12 mouse cellular contexts compared by ENCODE assay signal in genomic region chr8:108712607-108713006, GRCm38 (mm10).
DNase-seq lines count a peak whose midpoint lies in the region; ATAC-seq lines count a peak whose summit lies in the region.
"Had no signal": no experiment of that assay in that cellular context is flagged by ENCODE, and none has a peak within 500 bp of the region (broad histone marks: within the 10 kb centered on the region; RNA-seq: fewer than 3 reads in every experiment).

No protein-coding gene starts in this region.

- peak overlapping the region; percentile 96 for H3K9ac ChIP-seq in heart, embryonic 13.5 days
- peak overlapping the region; percentile 92 for H3K9ac ChIP-seq in embryonic facial prominence, embryonic 11.5 days (replicated peaks; ENCODE audit: low read length)
- peak overlapping the region; percentile 99 for H3K9ac ChIP-seq in hindbrain, embryonic 13.5 days
- H3K9ac ChIP-seq in midbrain, embryonic 13.5 days (replicated peaks) = peak overlapping the region; percentile 100

- H3K4me3 ChIP-seq in heart, embryonic 13.5 days = peak overlapping the region; percentile 33; the same call in 1 of the 2 replicates
- peak overlapping the region; percentile 3; the same call in 1 of the 2 replicates for H3K4me3 ChIP-seq in embryonic facial prominence, embryonic 11.5 days (ENCODE audit: low read depth, low read length)
- peak overlapping the region; percentile 20 for H3K4me3 ChIP-seq in hindbrain, embryonic 13.5 days
- peak overlapping the region; percentile 83 for H3K4me3 ChIP-seq in midbrain, embryonic 13.5 days (replicated peaks)

- peak overlapping the region; percentile 96 for H3K4me2 ChIP-seq in heart, embryonic 13.5 days
- H3K4me2 ChIP-seq in embryonic facial prominence, embryonic 11.5 days (ENCODE audit: low read depth, low read length) = peak overlapping the region; percentile 26; the same call in 1 of the 2 replicates
- peak overlapping the region; percentile 93 for H3K4me2 ChIP-seq in hindbrain, embryonic 13.5 days
- peak overlapping the region; percentile 85 for H3K4me2 ChIP-seq in midbrain, embryonic 13.5 days (replicated peaks)

- ATAC-seq in heart, embryonic 13.5 days (ENCODE audit: extremely low read depth, insufficient number of reproducible peaks, low FRiP score, low TSS enrichment) = no peak
- ATAC-seq in embryonic facial prominence, embryonic 11.5 days (replicated peaks; ENCODE audit: insufficient number of reproducible peaks, low FRiP score, low TSS enrichment, low read depth) = no peak
- no peak for ATAC-seq in hindbrain, embryonic 13.5 days (ENCODE audit: low FRiP score)
- ATAC-seq in midbrain, embryonic 13.5 days = no peak
- no peak for ATAC-seq in cerebellum, adult (ENCODE audit: insufficient number of reproducible peaks, low FRiP score, low TSS enrichment)

- no peaks in the 10 kb centered on the region for H3K9me3 ChIP-seq in heart, embryonic 13.5 days
- no peaks in the 10 kb centered on the region for H3K9me3 ChIP-seq in embryonic facial prominence, embryonic 11.5 days (replicated peaks; ENCODE audit: control insufficient read depth, low read length)
- H3K9me3 ChIP-seq in hindbrain, embryonic 13.5 days = no peaks in the 10 kb centered on the region
- H3K9me3 ChIP-seq in midbrain, embryonic 13.5 days = no peaks in the 10 kb centered on the region

- H3K36me3 ChIP-seq in heart, embryonic 13.5 days = no peaks in the 10 kb centered on the region
- H3K36me3 ChIP-seq in embryonic facial prominence, embryonic 11.5 days (replicated peaks; ENCODE audit: control insufficient read depth, insufficient read depth, low read depth, low read length) = no peaks in the 10 kb centered on the region
- H3K36me3 ChIP-seq in hindbrain, embryonic 13.5 days = no peaks in the 10 kb centered on the region
- no peaks in the 10 kb centered on the region for H3K36me3 ChIP-seq in midbrain, embryonic 13.5 days

- WGBS in heart, embryonic 13.5 days = 34% methylated on average over 4 of the region's 4 CpGs
- 22% methylated on average over 4 of the region's 4 CpGs for WGBS in embryonic facial prominence, embryonic 11.5 days
- 28% methylated on average over 4 of the region's 4 CpGs for WGBS in hindbrain, embryonic 13.5 days
- WGBS in midbrain, embryonic 13.5 days = 9% methylated on average over 4 of the region's 4 CpGs

- DNase-seq in heart, adult 9 months (ENCODE audit: low spot score in 2 of 2) = no peak
- no peak for DNase-seq in embryonic facial prominence, embryonic 11.5 days (ENCODE audit: low spot score)
- DNase-seq in gastrocnemius, postnatal 10 days = no peak
- no peak for DNase-seq in testis, postnatal 10 days (ENCODE audit: low spot score)
- DNase-seq: kidney, adult 18-20 months; lung, postnatal 14 days; retina, postnatal 1 day; thymus, postnatal 25 days had no signal

- H3K4me1 ChIP-seq in heart, embryonic 13.5 days = peaks cover 93% of the 10 kb centered on the region
- peaks cover 25% of the 10 kb centered on the region for H3K4me1 ChIP-seq in embryonic facial prominence, embryonic 11.5 days (ENCODE audit: control insufficient read depth, insufficient read depth, low read length)
- H3K4me1 ChIP-seq in hindbrain, embryonic 13.5 days (replicated peaks) = peaks cover 88% of the 10 kb centered on the region
- H3K4me1 ChIP-seq in midbrain, embryonic 13.5 days (replicated peaks) = peaks cover 97% of the 10 kb centered on the region

- no peaks in the 10 kb centered on the region for H3K27me3 ChIP-seq in heart, embryonic 13.5 days (replicated peaks)
- H3K27me3 ChIP-seq in embryonic facial prominence, embryonic 11.5 days (ENCODE audit: control insufficient read depth, insufficient read depth, low read length) = no peaks in the 10 kb centered on the region
- peaks cover 39% of the 10 kb centered on the region for H3K27me3 ChIP-seq in hindbrain, embryonic 13.5 days
- no peaks in the 10 kb centered on the region for H3K27me3 ChIP-seq in midbrain, embryonic 13.5 days

- peak overlapping the region; percentile 91 for H3K27ac ChIP-seq in heart, embryonic 13.5 days (replicated peaks)
- H3K27ac ChIP-seq in embryonic facial prominence, embryonic 11.5 days (replicated peaks; ENCODE audit: low read depth, low read length) = peak overlapping the region; percentile 29; the same call in 1 of the 2 replicates
- peak overlapping the region; percentile 100 for H3K27ac ChIP-seq in hindbrain, embryonic 13.5 days
- peak overlapping the region; percentile 100 for H3K27ac ChIP-seq in midbrain, embryonic 13.5 days

Comparison
In these comparisons a context has a peak if more than half of its experiments do, and no peak if none do; other contexts are left out.
1. H3K27ac ChIP-seq: peak in every context shown above with its lines; median percentile 100 in hindbrain, embryonic 13.5 days; 100 in midbrain, embryonic 13.5 days; 91 in heart, embryonic 13.5 days; 29 in embryonic facial prominence, embryonic 11.5 days.
2. H3K4me2 ChIP-seq: peak in every context shown above with its lines; median percentile 96 in heart, embryonic 13.5 days; 93 in hindbrain, embryonic 13.5 days; 85 in midbrain, embryonic 13.5 days; 26 in embryonic facial prominence, embryonic 11.5 days.
3. H3K4me3 ChIP-seq: peak in every context shown above with its lines; median percentile 83 in midbrain, embryonic 13.5 days; 33 in heart, embryonic 13.5 days; 20 in hindbrain, embryonic 13.5 days; 3 in embryonic facial prominence, embryonic 11.5 days.